ENCODE assay signal across 18 mouse cellular contexts in genomic region chr12:105862072-105862471, GRCm38 (mm10).
DNase-seq lines count a peak whose midpoint lies in the region; ATAC-seq lines count a peak whose summit lies in the region.
"Had no signal": no experiment of that assay in that cellular context is flagged by ENCODE, and none has a peak within 500 bp of the region (broad histone marks: within the 10 kb centered on the region; RNA-seq: fewer than 3 reads in every experiment).

No protein-coding gene starts in this region.

- ATAC-seq in forebrain, embryonic 13.5 days, result no peak
- ATAC-seq in hindbrain, embryonic 16.5 days, result peak; percentile 50; the same call in 1 of the 2 replicates
- no peak for ATAC-seq in hindbrain, embryonic 12.5 days (ENCODE audit: low FRiP score)
- no peak for ATAC-seq in limb, embryonic 12.5 days (ENCODE audit: insufficient number of reproducible peaks, insufficient read depth, low FRiP score, low TSS enrichment, low read depth)
- no peak for ATAC-seq in kidney, embryonic 15.5 days (replicated peaks; ENCODE audit: low FRiP score)
- ATAC-seq: lung, postnatal 0 days had no signal

- 76% methylated on average over 6 of the region's 6 CpGs for WGBS in forebrain, embryonic 10.5 days
- 68% methylated on average over 6 of the region's 6 CpGs for WGBS in forebrain, embryonic 13.5 days
- WGBS in hindbrain, embryonic 16.5 days, result 61% methylated on average over 6 of the region's 6 CpGs
- 65% methylated on average over 6 of the region's 6 CpGs for WGBS in hindbrain, embryonic 12.5 days
- 80% methylated on average over 6 of the region's 6 CpGs for WGBS in embryonic facial prominence, embryonic 10.5 days
- WGBS in limb, embryonic 12.5 days, result 71% methylated on average over 6 of the region's 6 CpGs
- 70% methylated on average over 6 of the region's 6 CpGs for WGBS in kidney, embryonic 15.5 days

- H3K9me3 ChIP-seq in forebrain, embryonic 10.5 days, result peaks cover 2% of the 10 kb centered on the region; the same call in 1 of the 2 replicates
- H3K9me3 ChIP-seq in forebrain, embryonic 13.5 days (replicated peaks), result no peaks in the 10 kb centered on the region; the same call in none of the 2 replicates
- H3K9me3 ChIP-seq in hindbrain, embryonic 16.5 days (ENCODE audit: control insufficient read depth, low read length), result no peaks in the 10 kb centered on the region
- peaks cover 6% of the 10 kb centered on the region; the same call in 1 of the 2 replicates for H3K9me3 ChIP-seq in hindbrain, embryonic 12.5 days (replicated peaks)
- H3K9me3 ChIP-seq in embryonic facial prominence, embryonic 10.5 days, result 0 out of 2 replicates have a peak, but pooled peaks cover 8% of the 10 kb centered on the region
- H3K9me3 ChIP-seq in limb, embryonic 12.5 days, result peaks cover 15% of the 10 kb centered on the region
- no peaks in the 10 kb centered on the region for H3K9me3 ChIP-seq in kidney, embryonic 15.5 days (replicated peaks)

- no peak overlapping the region for H3K9ac ChIP-seq in forebrain, embryonic 13.5 days
- no peak overlapping the region for H3K9ac ChIP-seq in hindbrain, embryonic 16.5 days (ENCODE audit: low read depth, low read length)
- no peak overlapping the region for H3K9ac ChIP-seq in hindbrain, embryonic 12.5 days
- H3K9ac ChIP-seq in limb, embryonic 12.5 days (replicated peaks), result peak overlapping the region; percentile 23; the same call in 1 of the 2 replicates
- H3K9ac ChIP-seq in kidney, embryonic 15.5 days, result no peak overlapping the region
- H3K9ac ChIP-seq: heart, embryonic 13.5 days had no signal

- no peaks in the 10 kb centered on the region for H3K27me3 ChIP-seq in forebrain, embryonic 10.5 days (ENCODE audit: poor library complexity, severe bottlenecking)
- no peaks in the 10 kb centered on the region for H3K27me3 ChIP-seq in forebrain, embryonic 13.5 days
- no peaks in the 10 kb centered on the region for H3K27me3 ChIP-seq in hindbrain, embryonic 16.5 days (replicated peaks; ENCODE audit: control insufficient read depth, insufficient read depth, low read length)
- H3K27me3 ChIP-seq in hindbrain, embryonic 12.5 days, result no peaks in the 10 kb centered on the region
- no peaks in the 10 kb centered on the region for H3K27me3 ChIP-seq in embryonic facial prominence, embryonic 10.5 days (replicated peaks; ENCODE audit: low read depth, poor library complexity, severe bottlenecking)
- H3K27me3 ChIP-seq in limb, embryonic 12.5 days, result no peaks in the 10 kb centered on the region
- no peaks in the 10 kb centered on the region for H3K27me3 ChIP-seq in kidney, embryonic 15.5 days
- H3K27me3 ChIP-seq: heart, embryonic 13.5 days had no signal

- H3K4me3 ChIP-seq in forebrain, embryonic 10.5 days, result no peak overlapping the region
- H3K4me3 ChIP-seq in forebrain, embryonic 13.5 days, result no peak overlapping the region
- no peak overlapping the region for H3K4me3 ChIP-seq in hindbrain, embryonic 16.5 days (ENCODE audit: low read length)
- H3K4me3 ChIP-seq in hindbrain, embryonic 12.5 days, result no peak overlapping the region
- H3K4me3 ChIP-seq in embryonic facial prominence, embryonic 10.5 days, result no peak overlapping the region
- no peak overlapping the region for H3K4me3 ChIP-seq in limb, embryonic 12.5 days (replicated peaks)
- H3K4me3 ChIP-seq in kidney, embryonic 15.5 days (replicated peaks), result no peak overlapping the region
- H3K4me3 ChIP-seq: gastrocnemius, adult 2 months; heart, embryonic 13.5 days had no signal

- H3K36me3 ChIP-seq in forebrain, embryonic 10.5 days (replicated peaks), result no peaks in the 10 kb centered on the region
- H3K36me3 ChIP-seq in forebrain, embryonic 13.5 days (ENCODE audit: poor library complexity, severe bottlenecking), result no peaks in the 10 kb centered on the region
- no peaks in the 10 kb centered on the region for H3K36me3 ChIP-seq in hindbrain, embryonic 16.5 days (ENCODE audit: control insufficient read depth, insufficient read depth, low read length)
- no peaks in the 10 kb centered on the region for H3K36me3 ChIP-seq in hindbrain, embryonic 12.5 days
- H3K36me3 ChIP-seq in embryonic facial prominence, embryonic 10.5 days (replicated peaks), result 0 out of 2 replicates have a peak, but pooled peaks cover 4% of the 10 kb centered on the region
- no peaks in the 10 kb centered on the region; the same call in 1 of the 2 replicates for H3K36me3 ChIP-seq in limb, embryonic 12.5 days
- H3K36me3 ChIP-seq in kidney, embryonic 15.5 days, result no peaks in the 10 kb centered on the region

- no peak for DNase-seq in forebrain, embryonic 10.5 days (ENCODE audit: extremely low spot score, low spot score)
- no peak for DNase-seq in embryonic facial prominence, embryonic 10.5 days (ENCODE audit: low spot score)
- DNase-seq: adrenal gland, adult 8-10 months; heart, adult 18-20 months; kidney, adult 9 months; liver; midbrain, embryonic 14.5 days; right cerebral cortex, postnatal 14 days; spleen, adult 18-20 months; thymus, postnatal 25 days had no signal

- peaks cover 19% of the 10 kb centered on the region for H3K4me1 ChIP-seq in forebrain, embryonic 10.5 days
- H3K4me1 ChIP-seq in forebrain, embryonic 13.5 days, result peaks cover 28% of the 10 kb centered on the region
- peaks cover 5% of the 10 kb centered on the region; the same call in 1 of the 2 replicates for H3K4me1 ChIP-seq in hindbrain, embryonic 16.5 days (ENCODE audit: control insufficient read depth, insufficient read depth, low read depth, low read length)
- H3K4me1 ChIP-seq in hindbrain, embryonic 12.5 days, result no peaks in the 10 kb centered on the region; the same call in 1 of the 2 replicates
- peaks cover 26% of the 10 kb centered on the region for H3K4me1 ChIP-seq in embryonic facial prominence, embryonic 10.5 days
- H3K4me1 ChIP-seq in limb, embryonic 12.5 days (replicated peaks), result peaks cover 18% of the 10 kb centered on the region
- H3K4me1 ChIP-seq in kidney, embryonic 15.5 days, result 0 out of 2 replicates have a peak, but pooled peaks cover 4% of the 10 kb centered on the region
- H3K4me1 ChIP-seq: heart, embryonic 13.5 days had no signal

- no peak overlapping the region for H3K4me2 ChIP-seq in forebrain, embryonic 13.5 days
- no peak overlapping the region for H3K4me2 ChIP-seq in hindbrain, embryonic 16.5 days (ENCODE audit: low read length)
- no peak overlapping the region for H3K4me2 ChIP-seq in hindbrain, embryonic 12.5 days (replicated peaks)
- H3K4me2 ChIP-seq in limb, embryonic 12.5 days, result no peak overlapping the region
- H3K4me2 ChIP-seq in kidney, embryonic 15.5 days, result no peak overlapping the region
- H3K4me2 ChIP-seq: heart, embryonic 13.5 days had no signal

- peak overlapping the region; percentile 59 for H3K27ac ChIP-seq in forebrain, embryonic 10.5 days
- H3K27ac ChIP-seq in forebrain, embryonic 13.5 days, result no peak overlapping the region; the same call in 1 of the 2 replicates
- H3K27ac ChIP-seq in hindbrain, embryonic 16.5 days (ENCODE audit: low read depth, low read length), result no peak overlapping the region
- no peak overlapping the region for H3K27ac ChIP-seq in hindbrain, embryonic 12.5 days
- peak overlapping the region; percentile 37; the same call in 1 of the 2 replicates for H3K27ac ChIP-seq in embryonic facial prominence, embryonic 10.5 days (replicated peaks)
- peak overlapping the region; percentile 45; the same call in 1 of the 2 replicates for H3K27ac ChIP-seq in limb, embryonic 12.5 days
- H3K27ac ChIP-seq in kidney, embryonic 15.5 days, result no peak overlapping the region
- H3K27ac ChIP-seq: gastrocnemius, adult 2 months; heart, embryonic 13.5 days had no signal

Comparison
In these comparisons a context has a peak if more than half of its experiments do, and no peak if none do; other contexts are left out.
1. H3K27ac ChIP-seq: peak in forebrain, embryonic 10.5 days (single experiment), embryonic facial prominence, embryonic 10.5 days (single experiment) and limb, embryonic 12.5 days (single experiment); none in forebrain, embryonic 13.5 days (single experiment), hindbrain, embryonic 16.5 days (single experiment), hindbrain, embryonic 12.5 days (single experiment) and kidney, embryonic 15.5 days (single experiment).